Mouse (Mus musculus): Measurements from ENCODE around the gene Abtb2. TPM values are rescaled to one million over a fixed set of nuclear protein-coding genes. Genes with fewer than 3 reads are reported as not detected.

Abtb2 gene
- polyA plus RNA-seq, 1 experiment from 2014 or later: 2.1 TPM

DNA sequence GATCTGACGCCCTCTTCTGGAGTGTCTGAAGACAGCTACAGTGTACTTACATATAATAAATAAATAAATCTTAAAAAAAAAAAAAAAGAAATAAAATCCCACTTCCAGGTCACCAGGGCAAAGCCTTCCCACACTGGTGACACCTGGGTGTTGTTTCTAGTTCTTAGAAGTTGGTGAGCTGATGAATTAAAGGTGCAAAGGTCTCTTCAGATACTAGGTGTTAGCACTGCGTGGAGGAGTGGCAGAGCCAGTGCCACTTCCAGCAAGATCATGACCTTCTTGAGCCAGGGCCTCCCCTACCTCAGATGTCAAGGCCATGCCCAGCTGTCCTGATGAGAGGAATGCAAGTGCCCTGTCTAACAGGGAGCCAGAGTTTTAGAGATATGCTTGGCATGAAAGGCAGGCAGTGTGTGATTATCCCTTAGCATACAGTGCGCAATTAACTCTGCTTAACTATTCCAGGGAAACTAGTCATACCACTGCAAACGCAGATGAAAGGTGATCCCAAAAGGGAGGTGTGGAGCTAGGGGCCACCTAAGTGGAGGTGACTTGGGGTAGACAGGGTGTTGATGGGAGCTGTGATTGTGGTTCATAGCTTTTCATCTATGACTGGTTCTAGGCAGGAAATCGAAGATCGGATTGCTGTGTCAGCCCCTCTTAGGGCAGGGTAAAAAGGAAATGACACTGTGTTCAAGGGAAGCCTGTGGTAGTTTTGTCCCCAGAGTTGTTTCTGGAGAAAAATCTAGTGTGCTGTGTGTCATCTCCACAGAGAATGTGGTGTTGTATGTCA is 66.2 kb downstream of the Abtb2 start:
- Histone ChIP-seq H3K27me3 (ENCODE audit: insufficient read depth, low read length) (no peaks in the 10 kb centered on the region), H3K9ac (replicated peaks) (no peak overlapping the region), H3K36me3 (replicated peaks; ENCODE audit: insufficient read depth, low read length) (no peaks in the 10 kb centered on the region), H3K9me3 (ENCODE audit: low read length) (no peaks in the 10 kb centered on the region), H3K27ac (ENCODE audit: low read depth) (no peak overlapping the region), H3K4me1 (ENCODE audit: insufficient read depth) (peaks cover 2% of the 10 kb centered on the region; the same call in 1 of the 2 replicates), H3K4me3 (ENCODE audit: low read depth, low read length) (no peak overlapping the region), H3K4me2 (ENCODE audit: low read depth, low read length) (no peak overlapping the region)
- no peak for DNase-seq
- WGBS (ENCODE audit: insufficient replicate concordance): 55% methylated on average over 6 of the region's 6 CpGs
- TF ChIP-seq CTCF (IDR thresholded peaks at IDR 0.05; ENCODE audit: low read depth): no peak
- TF ChIP-seq EP300 (IDR thresholded peaks at IDR 0.05; ENCODE audit: low read depth): no peak
- ATAC-seq: no peak

DNA sequence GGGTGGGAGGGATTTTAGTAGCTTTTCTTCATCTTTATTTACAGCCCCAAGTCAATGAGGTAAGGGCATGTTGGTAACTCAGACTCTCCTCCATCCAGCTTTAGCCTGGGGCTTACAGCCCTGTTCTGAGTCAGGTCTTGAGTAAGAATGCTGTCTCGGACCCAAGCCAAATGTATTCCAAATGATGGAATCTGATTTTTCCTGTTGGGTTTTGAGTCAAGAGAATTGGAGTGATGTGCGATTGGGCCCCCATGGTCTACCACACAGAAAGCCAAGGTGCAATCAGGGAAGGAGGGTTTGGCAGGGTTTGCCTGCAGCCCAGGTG is 66.8 kb downstream of the Abtb2 start:
- no peak for DNase-seq
- H3K4me1 ChIP-seq (ENCODE audit: insufficient read depth): peaks cover 5% of the 10 kb centered on the region; the same call in 1 of the 2 replicates
- H3K27ac ChIP-seq (ENCODE audit: low read depth): no peak overlapping the region
- no peaks in the 10 kb centered on the region for H3K27me3 ChIP-seq (ENCODE audit: insufficient read depth, low read length)
- H3K9me3 ChIP-seq (ENCODE audit: low read length): no peaks in the 10 kb centered on the region
- TF ChIP-seq CTCF (IDR thresholded peaks at IDR 0.05; ENCODE audit: low read depth) (no peak), EP300 (IDR thresholded peaks at IDR 0.05; ENCODE audit: low read depth) (no peak)
- no peak overlapping the region for H3K4me2 ChIP-seq (ENCODE audit: low read depth, low read length)
- H3K36me3 ChIP-seq (replicated peaks; ENCODE audit: insufficient read depth, low read length): no peaks in the 10 kb centered on the region
- WGBS (ENCODE audit: insufficient replicate concordance): 70% methylated on average over 2 of the region's 2 CpGs
- ATAC-seq: no peak
- H3K4me3 ChIP-seq (ENCODE audit: low read depth, low read length): no peak overlapping the region
- H3K9ac ChIP-seq (replicated peaks): no peak overlapping the region

DNA sequence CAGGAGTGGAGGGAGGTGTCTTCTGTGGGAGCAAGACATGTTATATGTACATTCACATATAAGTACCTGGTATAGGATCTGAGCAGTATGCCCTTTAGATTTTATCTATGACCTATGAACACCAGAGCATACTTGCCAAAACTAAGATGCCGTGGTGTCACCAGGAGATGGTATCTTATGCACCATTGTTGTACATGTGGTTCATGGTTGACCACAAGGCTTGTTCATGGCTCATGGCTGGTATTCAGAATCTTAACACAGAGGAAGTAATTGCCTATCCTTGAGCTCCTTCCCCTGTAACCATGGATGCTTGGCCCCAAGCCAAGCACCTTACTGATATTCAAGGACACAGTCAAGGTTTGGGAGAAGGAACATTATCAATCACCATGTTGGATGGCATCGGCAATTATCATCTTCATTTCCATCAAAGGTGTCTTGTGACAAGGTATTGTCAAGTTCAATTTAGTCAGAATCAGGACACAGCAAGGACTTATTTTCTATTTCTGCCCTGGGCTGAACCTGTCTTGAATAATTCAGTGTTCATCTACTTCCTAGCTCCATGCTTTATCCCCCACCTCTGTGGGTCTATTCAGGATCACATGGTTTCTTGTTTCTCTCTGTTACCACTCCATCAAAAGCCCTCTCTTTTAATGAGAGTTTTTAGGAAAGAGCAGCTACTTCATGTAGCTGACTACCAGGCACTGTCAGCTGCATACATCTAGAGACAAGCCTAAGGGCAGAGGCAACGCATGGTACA is 69.8 kb downstream of the Abtb2 start:
- 76% methylated on average over 3 of the region's 3 CpGs for WGBS (ENCODE audit: insufficient replicate concordance)
- no peak for ATAC-seq
- no peak overlapping the region for H3K4me2 ChIP-seq (ENCODE audit: low read depth, low read length)

DNA sequence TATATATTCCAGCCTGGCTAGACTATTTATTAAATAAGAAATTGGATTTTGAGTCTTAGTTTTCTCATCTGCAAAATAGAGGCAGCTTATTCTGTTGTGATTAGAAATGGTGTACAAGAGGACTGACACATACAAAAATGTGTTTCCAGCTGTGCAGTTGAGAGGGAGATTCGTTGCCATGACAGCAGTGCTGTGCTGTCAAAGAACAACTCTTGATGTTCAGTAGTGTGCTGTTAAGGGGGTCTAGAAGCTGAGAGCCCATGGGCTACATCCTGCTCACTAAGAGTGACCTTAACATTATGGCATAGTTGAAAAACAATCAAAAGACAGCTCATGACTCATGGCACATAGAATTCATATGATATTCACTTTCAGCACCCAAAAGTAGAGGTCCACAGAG is 71.3 kb downstream of the Abtb2 start:
- H3K36me3 ChIP-seq (replicated peaks; ENCODE audit: insufficient read depth, low read length): no peaks in the 10 kb centered on the region
- H3K4me3 ChIP-seq (ENCODE audit: low read depth, low read length): no peak overlapping the region
- no peak for TF ChIP-seq EP300 (IDR thresholded peaks at IDR 0.05; ENCODE audit: low read depth)
- no peak for TF ChIP-seq CTCF (IDR thresholded peaks at IDR 0.05; ENCODE audit: low read depth)
- peaks cover 5% of the 10 kb centered on the region; the same call in 1 of the 2 replicates for H3K4me1 ChIP-seq (ENCODE audit: insufficient read depth)
- H3K9ac ChIP-seq (replicated peaks): no peak overlapping the region
- ATAC-seq: no peak
- H3K27ac ChIP-seq (ENCODE audit: low read depth): no peak overlapping the region
- WGBS (ENCODE audit: insufficient replicate concordance): 69% methylated on average over 1 of the region's 1 CpGs
- H3K27me3 ChIP-seq (ENCODE audit: insufficient read depth, low read length): no peaks in the 10 kb centered on the region
- H3K4me2 ChIP-seq (ENCODE audit: low read depth, low read length): no peak overlapping the region
- DNase-seq: no peak
- no peaks in the 10 kb centered on the region for H3K9me3 ChIP-seq (ENCODE audit: low read length)

More for the DNA sequence above, 69.8 kb downstream of the Abtb2 start:
- Histone ChIP-seq H3K27me3 (ENCODE audit: insufficient read depth, low read length) (no peaks in the 10 kb centered on the region), H3K4me3 (ENCODE audit: low read depth, low read length) (no peak overlapping the region), H3K36me3 (replicated peaks; ENCODE audit: insufficient read depth, low read length) (no peaks in the 10 kb centered on the region), H3K4me1 (ENCODE audit: insufficient read depth) (peaks cover 5% of the 10 kb centered on the region; the same call in 1 of the 2 replicates), H3K27ac (ENCODE audit: low read depth) (no peak overlapping the region), H3K9me3 (ENCODE audit: low read length) (no peaks in the 10 kb centered on the region), H3K9ac (replicated peaks) (no peak overlapping the region)
- TF ChIP-seq CTCF (IDR thresholded peaks at IDR 0.05; ENCODE audit: low read depth): no peak
- TF ChIP-seq EP300 (IDR thresholded peaks at IDR 0.05; ENCODE audit: low read depth): no peak
- no peak for DNase-seq

DNA sequence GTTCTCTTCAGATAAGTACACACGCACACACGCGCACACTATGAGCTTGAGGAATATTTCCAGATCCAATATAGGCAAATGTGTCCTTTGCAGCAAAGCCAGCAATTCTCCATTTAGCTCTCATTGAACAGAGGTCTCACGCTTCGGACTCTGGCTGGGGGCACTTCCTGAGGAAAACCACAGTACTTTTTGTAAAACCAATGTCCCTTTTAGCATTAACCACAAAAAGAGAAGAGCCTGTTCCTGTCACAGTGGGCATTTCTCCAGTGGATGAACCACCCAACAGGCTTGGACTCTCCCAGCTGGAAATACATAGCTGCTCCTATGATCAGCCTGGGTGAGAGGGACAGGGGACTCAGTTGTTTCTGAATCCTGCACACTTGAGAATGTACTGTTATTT is 71.8 kb downstream of the Abtb2 start:
- no peaks in the 10 kb centered on the region for H3K9me3 ChIP-seq (ENCODE audit: low read length)
- no peak overlapping the region for H3K4me3 ChIP-seq (ENCODE audit: low read depth, low read length)
- no peak for DNase-seq
- H3K9ac ChIP-seq (replicated peaks): no peak overlapping the region
- H3K27me3 ChIP-seq (ENCODE audit: insufficient read depth, low read length): no peaks in the 10 kb centered on the region
- no peak for ATAC-seq
- H3K36me3 ChIP-seq (replicated peaks; ENCODE audit: insufficient read depth, low read length): no peaks in the 10 kb centered on the region
- 53% methylated on average over 5 of the region's 5 CpGs for WGBS (ENCODE audit: insufficient replicate concordance)
- no peak for TF ChIP-seq EP300 (IDR thresholded peaks at IDR 0.05; ENCODE audit: low read depth)
- no peak for TF ChIP-seq CTCF (IDR thresholded peaks at IDR 0.05; ENCODE audit: low read depth)
- H3K4me2 ChIP-seq (ENCODE audit: low read depth, low read length): no peak overlapping the region
- H3K27ac ChIP-seq (ENCODE audit: low read depth): no peak overlapping the region
- H3K4me1 ChIP-seq (ENCODE audit: insufficient read depth): peaks cover 5% of the 10 kb centered on the region; the same call in 1 of the 2 replicates

DNA sequence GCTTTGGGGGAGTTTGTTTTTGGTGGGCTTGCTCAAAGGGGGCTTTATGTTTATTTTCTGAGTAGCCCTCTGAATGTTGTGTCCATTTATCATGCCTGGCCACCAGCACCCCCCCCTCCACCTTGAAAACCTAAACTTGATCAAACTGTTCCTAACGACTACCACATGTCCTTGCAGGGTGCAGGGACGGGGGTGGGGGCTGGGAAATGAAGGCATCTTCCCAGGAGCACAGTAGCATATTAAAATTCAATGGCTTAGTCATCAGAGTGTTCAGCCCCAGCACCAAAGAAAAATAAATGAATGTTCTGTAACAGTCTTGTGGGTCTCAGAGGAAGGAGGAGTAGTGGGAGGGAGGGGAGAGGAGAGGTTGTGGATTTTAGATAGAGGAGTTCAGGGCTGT is 73.6 kb downstream of the Abtb2 start:
- Histone ChIP-seq H3K4me1 (ENCODE audit: insufficient read depth) (peaks cover 5% of the 10 kb centered on the region; the same call in 1 of the 2 replicates), H3K4me3 (ENCODE audit: low read depth, low read length) (no peak overlapping the region), H3K9me3 (ENCODE audit: low read length) (no peaks in the 10 kb centered on the region), H3K9ac (replicated peaks) (no peak overlapping the region), H3K27ac (ENCODE audit: low read depth) (no peak overlapping the region), H3K27me3 (ENCODE audit: insufficient read depth, low read length) (no peaks in the 10 kb centered on the region), H3K36me3 (replicated peaks; ENCODE audit: insufficient read depth, low read length) (no peaks in the 10 kb centered on the region), H3K4me2 (ENCODE audit: low read depth, low read length) (no peak overlapping the region)
- DNase-seq (no peak), ATAC-seq (no peak)
- TF ChIP-seq CTCF (IDR thresholded peaks at IDR 0.05; ENCODE audit: low read depth) (no peak), EP300 (IDR thresholded peaks at IDR 0.05; ENCODE audit: low read depth) (no peak)
- WGBS (ENCODE audit: insufficient replicate concordance): 38% methylated on average over 2 of the region's 2 CpGs
